Mouse (Mus musculus) monocyte, adult 2 months (primary cell): ENCODE measurements around the gene Cdipt.

Experiments used
- DNase-seq, 2 experiments: peaks; one replicate each; pipeline ENCODE4 v3.0.0; 2022; ENCODE audit warnings: low spot score in 2 of 2, low read depth in 1 of 2

Cdipt gene

GRCm38 (mm10) chr7:127023896-127024690, 48.4 kb downstream of the Cdipt start:
- DNase-seq, result no peak

GRCm38 (mm10) chr7:127024755-127025555, 49.2 kb downstream of the Cdipt start:
- DNase-seq, result peak; percentile 42 to 64

GRCm38 (mm10) chr7:127025556-127026160, 49.9 kb downstream of the Cdipt start:
- no peak for DNase-seq

GRCm38 (mm10) chr7:127026161-127026600, 50.5 kb downstream of the Cdipt start:
- peak; percentile 18 to 34 for DNase-seq

- DNase-seq, result no peak
Observed at GRCm38 (mm10) chr7:127026616-127026983, 50.9 kb downstream of the Cdipt start.

- DNase-seq, result peak; percentile 97 to 98
Observed at GRCm38 (mm10) chr7:127026984-127027726, 51.4 kb downstream of the Cdipt start, which contains the start of gene Maz. Maz (minus strand) TSS chr7:127027037.

GRCm38 (mm10) chr7:127027885-127028284, 52.2 kb downstream of the Cdipt start:
- DNase-seq, result no peak
